Mouse (Mus musculus) 3134 (cell line): ENCODE measurements around the gene Ypel3.
A peak's percentile ranks its signal among the peaks of the same experiment; 100 is the strongest.
"Not testable (repeated sequence)": the region's sequence is repeated elsewhere in the genome, so short reads cannot be mapped to it uniquely, and the experiment has no call there.

ENCODE experiments used
- DNase-seq: peaks from one replicate; pipeline ENCODE4 v3.0.0-alpha.2; 2011; ENCODE audit warnings: low spot score; ENCODE audit not compliant: insufficient read length; ENCODE audit errors: extremely low read depth

Ypel3 gene

GRCm38 (mm10) chr7:126765540-126765939 is 11.2 kb upstream of the Ypel3 start:
- DNase-seq = no peak

GRCm38 (mm10) chr7:126766201-126766600 is 10.6 kb upstream of the Ypel3 start, which contains the start of gene Gdpd3:
TSS of gene Gdpd3 (plus strand) at chr7:126766334.
- DNase-seq = peak; percentile 54

- no peak for DNase-seq
Observed at GRCm38 (mm10) chr7:126767001-126767400, 9.8 kb upstream of the Ypel3 start.

GRCm38 (mm10) chr7:126770784-126771183 is 6.0 kb upstream of the Ypel3 start:
- DNase-seq = no peak

GRCm38 (mm10) chr7:126773351-126773750 is 3.4 kb upstream of the Ypel3 start:
- DNase-seq = no peak

- no peak for DNase-seq
Observed at GRCm38 (mm10) chr7:126774463-126774862, 2.3 kb upstream of the Ypel3 start.

GRCm38 (mm10) chr7:126775185-126775977 is 1.4 kb upstream of the Ypel3 start:
- no peak for DNase-seq

GRCm38 (mm10) chr7:126775978-126776234 is 849 bp upstream of the Ypel3 start:
- no peak for DNase-seq

- no peak for DNase-seq
Observed at GRCm38 (mm10) chr7:126777476-126777875, 721 bp downstream of the Ypel3 start.

- no peak for DNase-seq
Observed at GRCm38 (mm10) chr7:126778147-126778546, 1.4 kb downstream of the Ypel3 start.

GRCm38 (mm10) chr7:126779101-126779500 is 2.3 kb downstream of the Ypel3 start:
- not testable (repeated sequence) for DNase-seq

GRCm38 (mm10) chr7:126779983-126780970 is 3.5 kb downstream of the Ypel3 start:
- DNase-seq = peak; percentile 64

- DNase-seq = no peak
Observed at GRCm38 (mm10) chr7:126780971-126781635, 4.3 kb downstream of the Ypel3 start, which contains the start of gene Tbx6. TSS of gene Tbx6 (plus strand) at chr7:126781483.

- DNase-seq = no peak
Observed at GRCm38 (mm10) chr7:126781661-126782370, 5.1 kb downstream of the Ypel3 start.

GRCm38 (mm10) chr7:126782693-126783092 is 5.9 kb downstream of the Ypel3 start:
- DNase-seq = no peak

GRCm38 (mm10) chr7:126784469-126784868 is 7.7 kb downstream of the Ypel3 start:
- no peak for DNase-seq

GRCm38 (mm10) chr7:126785056-126785455 is 8.3 kb downstream of the Ypel3 start:
- no peak for DNase-seq

GRCm38 (mm10) chr7:126786142-126786541 is 9.4 kb downstream of the Ypel3 start:
- DNase-seq = no peak

- no peak for DNase-seq
Observed at GRCm38 (mm10) chr7:126789141-126789540, 12.4 kb downstream of the Ypel3 start.
